Mouse (Mus musculus) cerebellum, adult 11-12 months (tissue): ENCODE results near the gene Atxn7l3.

Experiments
- DNase-seq: peaks from one replicate; pipeline ENCODE4 v3.0.0; 2022

Gene Atxn7l3

DNA sequence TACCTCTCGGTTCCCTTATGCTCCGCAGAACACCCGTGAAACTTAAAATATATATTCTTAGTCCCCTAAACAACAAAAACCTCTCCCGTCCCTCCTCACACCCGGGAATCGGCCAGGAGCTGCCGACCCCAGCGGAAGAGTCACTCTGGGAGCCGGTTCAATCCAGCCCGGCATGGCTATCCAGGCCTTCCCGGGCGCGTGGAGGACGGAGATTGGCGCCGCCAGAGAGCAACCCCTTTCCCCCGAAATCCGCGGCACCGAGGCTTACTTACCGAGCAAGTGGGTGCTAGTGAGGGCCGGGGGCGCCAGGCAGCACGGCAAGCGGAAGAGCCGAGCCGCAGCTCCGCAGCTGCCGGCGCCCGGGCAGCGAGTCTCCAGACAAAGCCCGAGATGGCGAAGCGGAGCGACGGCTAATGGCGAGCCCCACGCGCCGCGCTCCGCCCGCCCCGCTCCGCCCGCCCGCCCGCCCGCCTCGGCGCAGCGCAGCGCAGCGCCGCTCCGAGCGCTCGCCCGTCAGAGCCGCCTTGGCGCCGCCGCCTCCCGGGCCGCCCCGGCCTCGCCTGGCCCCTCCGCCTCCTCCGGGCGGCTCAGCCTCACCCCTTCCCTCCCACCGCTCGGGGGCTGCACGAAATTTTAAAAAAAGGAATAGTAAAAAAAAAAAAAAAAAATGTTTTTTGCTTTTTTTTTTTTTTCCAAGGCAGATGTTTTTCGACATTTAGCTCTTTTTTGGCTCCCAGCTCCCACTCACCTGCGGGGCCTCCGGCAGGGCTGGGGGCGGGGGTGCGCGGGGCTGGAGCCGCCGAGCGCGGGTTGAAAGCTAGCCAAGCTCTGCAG, 22.4 kb upstream of the Atxn7l3 start:
- DNase-seq = peak; percentile 69

DNA sequence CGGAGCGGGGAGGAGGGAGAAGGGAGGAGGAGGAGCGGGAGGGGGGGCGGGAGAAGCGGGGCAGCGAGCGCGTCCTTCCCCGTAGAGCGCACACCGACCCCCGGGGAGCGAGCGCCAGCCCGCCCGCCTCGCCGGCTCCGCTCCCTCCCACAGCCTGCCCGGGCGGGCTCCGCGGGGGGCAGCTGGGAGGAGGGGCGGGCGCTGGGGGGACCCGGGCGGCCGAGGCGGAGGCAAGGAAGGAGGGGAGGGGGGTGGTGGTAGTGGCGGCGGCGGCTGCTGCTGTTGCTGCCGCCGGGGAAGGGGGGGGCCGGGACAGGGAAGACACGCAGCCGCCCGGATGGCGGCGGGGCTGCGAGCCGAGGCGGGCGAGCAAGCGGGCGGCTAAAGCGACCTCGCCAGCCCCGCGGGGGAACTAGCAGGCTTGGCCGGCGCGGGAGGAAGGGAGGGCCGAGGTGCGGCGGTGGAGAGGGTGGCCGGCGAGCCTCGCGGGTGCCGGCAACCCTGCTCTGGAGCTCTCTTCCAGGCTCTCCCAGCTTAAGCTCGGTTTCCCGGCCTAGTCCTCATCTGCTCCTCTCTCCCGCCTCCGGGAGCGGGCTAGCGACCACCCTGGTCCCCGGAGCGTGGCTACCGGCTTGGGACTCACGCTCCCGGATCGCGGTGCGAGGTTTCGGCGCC, 21.6 kb upstream of the Atxn7l3 start:
- DNase-seq = peak; percentile 76

- DNase-seq = no peak
Measured at GRCm38 (mm10) chr11:102317298-102317900, 21.0 kb upstream of the Atxn7l3 start.

DNA sequence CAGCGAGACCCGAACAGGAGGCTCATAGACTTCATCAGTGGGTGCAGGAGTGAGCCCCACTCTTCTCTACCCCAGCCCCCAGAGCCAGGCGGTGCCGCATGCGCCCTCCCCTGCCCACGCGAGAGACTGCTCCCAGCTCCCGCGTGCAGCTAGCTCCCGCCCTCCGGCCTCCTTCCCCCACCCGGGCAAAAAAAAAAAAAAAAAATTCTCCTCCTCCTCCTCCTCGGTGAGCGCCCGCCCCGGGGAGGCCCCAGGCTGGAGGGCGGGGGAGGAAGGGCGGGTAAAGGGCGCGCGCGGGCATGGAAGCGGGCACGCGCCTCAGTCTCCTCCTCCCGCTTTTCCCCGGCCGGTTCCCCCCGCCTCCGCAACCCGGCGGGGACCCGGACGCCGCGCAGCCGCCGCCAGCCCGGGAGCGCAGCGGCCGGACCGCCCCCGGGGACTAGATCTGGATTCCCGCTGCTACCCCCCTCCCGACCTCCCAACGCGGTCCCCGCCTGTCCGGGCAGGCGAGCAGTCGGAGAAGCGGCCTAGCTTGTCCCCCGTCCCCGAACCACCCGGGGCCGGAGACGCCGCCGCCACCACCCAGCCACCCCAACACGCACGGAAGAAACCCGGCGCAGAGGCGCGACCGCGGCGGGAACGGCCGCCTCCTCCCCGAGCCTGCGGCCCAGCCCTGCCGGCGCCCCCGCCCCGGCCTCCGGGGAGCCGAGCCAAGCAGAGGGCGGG, 20.3 kb upstream of the Atxn7l3 start:
- DNase-seq = peak; percentile 90

- DNase-seq = peak; percentile 62
Measured at GRCm38 (mm10) chr11:102315690-102316571, 19.5 kb upstream of the Atxn7l3 start.

- peak; percentile 28 for DNase-seq
Measured at GRCm38 (mm10) chr11:102314321-102314720, 17.9 kb upstream of the Atxn7l3 start.

DNA sequence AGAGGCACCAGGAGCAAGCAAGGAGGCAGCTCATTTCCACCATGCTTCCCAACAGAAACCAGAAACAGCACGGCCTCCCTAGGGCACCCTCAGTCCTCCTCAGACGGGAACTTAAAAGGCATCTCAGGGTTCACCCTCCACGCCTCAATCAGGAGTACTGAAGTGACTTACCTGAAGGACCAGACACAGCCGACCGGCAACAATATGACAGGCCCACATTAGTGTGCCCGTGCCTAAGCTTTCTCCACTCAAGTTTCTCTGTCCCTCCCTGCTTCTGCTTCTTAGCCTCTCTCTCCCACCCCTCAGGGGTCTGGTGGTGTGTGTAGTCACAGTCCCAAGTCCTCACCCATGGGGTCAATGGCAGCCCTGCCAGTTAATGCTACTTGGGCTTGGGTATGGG, 16.2 kb upstream of the Atxn7l3 start:
- DNase-seq = no peak

GRCm38 (mm10) chr11:102311966-102312365, 15.5 kb upstream of the Atxn7l3 start:
- no peak for DNase-seq

GRCm38 (mm10) chr11:102310768-102311695, 14.6 kb upstream of the Atxn7l3 start:
- peak; percentile 64 for DNase-seq

- peak; percentile 62 for DNase-seq
Measured at GRCm38 (mm10) chr11:102309821-102310617, 13.6 kb upstream of the Atxn7l3 start.

DNA sequence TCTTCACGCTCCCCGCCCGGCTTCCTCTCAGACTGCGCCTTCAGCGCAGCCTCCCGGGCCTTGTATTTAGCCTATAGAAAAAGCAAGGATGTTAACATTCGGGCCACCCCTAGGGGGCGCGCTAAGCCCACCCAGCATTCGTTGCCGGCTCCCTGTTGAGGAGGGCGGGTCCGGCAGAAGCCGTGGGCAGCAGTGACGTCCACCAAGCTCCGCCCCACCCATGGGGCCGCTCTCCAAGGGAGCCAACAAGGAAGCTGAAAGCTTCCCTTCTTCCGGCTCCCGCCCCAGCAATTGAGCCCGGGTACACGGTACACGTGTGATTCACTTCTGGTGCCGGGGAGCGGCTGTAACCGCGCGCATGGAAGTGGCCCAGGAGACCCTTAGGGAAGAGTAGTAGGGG, 12.5 kb upstream of the Atxn7l3 start:
- DNase-seq = peak; percentile 93

- DNase-seq = peak; percentile 50
Measured at GRCm38 (mm10) chr11:102308104-102308503, 11.7 kb upstream of the Atxn7l3 start.

DNA sequence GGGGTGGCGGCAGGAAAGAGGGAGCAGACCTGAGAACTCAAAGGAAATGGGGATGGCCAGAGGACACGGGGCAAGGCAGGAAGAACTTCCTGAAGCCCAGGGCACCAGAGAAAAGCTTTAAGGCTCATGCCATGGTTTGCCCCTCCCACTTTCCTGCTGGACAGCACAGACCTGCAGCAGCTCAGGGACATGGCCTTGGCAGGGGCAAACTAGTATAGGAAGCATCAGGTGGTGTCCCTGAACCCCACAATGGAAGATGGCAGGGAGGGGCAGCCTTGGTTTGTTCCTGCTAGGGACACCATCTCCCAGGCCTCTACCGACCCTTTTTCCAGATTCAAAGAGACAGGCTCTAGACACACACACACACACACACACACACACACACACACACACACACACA, 8.9 kb upstream of the Atxn7l3 start:
- DNase-seq = peak; percentile 33

DNA sequence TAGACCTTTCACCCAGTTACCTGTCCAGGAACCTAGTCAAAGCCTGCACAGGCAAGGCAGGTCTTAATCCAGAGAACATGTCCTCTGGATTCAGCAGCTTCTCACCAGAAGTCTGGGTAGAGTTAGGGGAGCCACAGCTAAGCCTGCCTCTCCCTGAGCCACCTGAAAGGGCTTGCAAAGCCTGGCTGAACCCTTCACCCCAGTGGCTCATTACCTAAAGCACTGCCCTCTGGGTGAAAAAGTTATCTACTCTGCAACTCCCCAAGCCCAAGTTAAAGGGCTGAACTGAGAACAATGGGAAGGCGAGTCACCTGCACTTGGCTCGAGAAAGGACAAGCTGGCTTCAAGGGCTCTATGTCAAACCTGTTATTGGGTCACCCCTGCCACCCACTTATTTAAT, 7.7 kb upstream of the Atxn7l3 start:
- DNase-seq = no peak

- DNase-seq = no peak
Measured at GRCm38 (mm10) chr11:102299839-102300238, 3.4 kb upstream of the Atxn7l3 start.

DNA sequence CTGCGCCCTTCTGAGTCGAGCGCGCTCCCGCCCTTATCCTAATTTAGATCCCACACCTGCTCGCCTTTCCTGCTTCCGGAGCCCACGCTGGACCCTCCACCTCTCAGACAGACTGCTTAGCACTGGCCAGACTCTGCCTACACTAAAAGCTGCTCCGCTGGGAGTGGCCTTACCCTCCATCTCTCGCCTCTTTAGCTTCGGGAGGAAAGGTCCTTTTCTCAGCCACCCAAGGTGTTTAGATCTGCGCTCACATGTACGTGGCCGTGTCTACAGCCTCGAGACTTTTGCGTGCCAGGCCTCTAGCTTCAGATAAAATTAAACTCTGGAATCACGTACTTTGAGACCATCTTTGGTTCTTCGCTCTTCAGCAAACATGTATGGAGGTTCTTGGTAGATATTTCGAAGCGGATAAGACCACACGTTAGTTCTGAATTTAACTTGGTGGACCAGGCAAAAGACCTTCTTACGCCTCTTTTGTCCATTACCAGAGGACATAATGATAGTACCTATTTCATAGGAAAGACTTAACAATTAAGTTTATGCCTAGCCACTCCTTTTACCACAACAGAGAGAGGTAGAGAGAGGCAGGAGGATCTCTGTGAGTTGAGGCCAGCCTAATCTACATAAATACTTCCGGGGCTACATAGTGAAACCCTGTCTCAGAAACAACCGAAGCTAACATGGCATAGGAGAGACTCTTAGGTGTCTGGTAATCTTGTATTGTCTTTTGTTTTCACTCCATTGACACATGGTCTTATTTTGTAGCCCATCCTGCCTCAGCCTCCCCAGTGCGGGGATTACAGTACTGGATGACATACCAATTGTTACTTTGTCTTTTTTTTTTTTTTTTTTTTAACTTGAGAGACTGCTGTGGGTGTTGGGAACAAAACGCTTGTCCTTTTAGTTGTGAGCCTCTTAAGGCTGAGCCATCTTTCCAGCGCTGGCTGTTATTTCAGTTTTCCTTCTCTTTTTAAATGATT, 1.4 kb upstream of the Atxn7l3 start:
- no peak for DNase-seq

DNA sequence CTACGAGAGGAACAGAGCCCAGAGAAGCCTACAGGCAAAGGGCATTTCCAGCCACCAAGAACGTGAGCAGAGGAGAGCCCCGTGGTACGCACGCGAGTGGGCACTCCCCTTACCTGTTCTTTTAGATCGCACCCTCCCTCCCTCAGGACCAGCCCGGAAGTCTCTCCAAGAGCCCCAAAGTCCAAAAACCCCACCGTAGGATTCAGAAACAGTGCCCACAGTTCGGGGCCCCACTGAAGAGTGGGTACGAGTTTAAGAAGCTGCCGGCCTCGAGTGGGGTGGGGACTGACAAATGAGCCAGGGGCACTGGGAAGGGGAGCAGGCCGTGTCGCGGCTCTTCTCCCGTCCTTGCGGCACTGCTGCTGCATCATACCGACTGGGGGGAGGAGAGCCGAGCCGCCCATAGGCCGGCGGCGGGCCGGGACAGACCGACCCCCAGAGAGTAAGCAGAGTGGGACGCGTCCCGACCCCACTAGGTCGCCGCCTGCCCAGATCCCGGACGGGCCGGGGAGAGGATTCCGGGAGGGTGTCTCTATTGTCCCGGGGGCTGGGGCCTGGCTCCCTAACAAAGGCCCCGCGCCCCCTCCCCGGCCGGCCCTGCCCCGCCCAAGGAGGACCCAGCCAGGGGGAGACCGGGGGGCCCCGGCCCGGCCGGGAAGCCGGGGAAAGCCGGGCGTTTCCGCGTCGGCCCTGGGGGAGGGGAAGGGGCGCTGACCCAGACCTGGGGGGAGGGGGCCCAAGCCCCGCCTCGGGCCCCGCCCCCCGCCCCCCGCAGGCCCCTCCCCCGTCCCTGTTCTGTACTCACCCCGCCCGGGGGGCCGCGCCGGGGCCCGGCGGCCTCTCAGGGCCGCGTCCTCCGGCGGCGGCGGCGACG, 596 bp downstream of the Atxn7l3 start:
- DNase-seq = peak; percentile 71
